Mouse (Mus musculus) spleen, postnatal 36 days (tissue): ENCODE measurements around the gene 2010111I01Rik.
"Not testable (repeated sequence)": the region's sequence is repeated elsewhere in the genome, so short reads cannot be mapped to it uniquely, and the experiment has no call there.

Source experiments
- DNase-seq, 2 experiments: peaks; one replicate each; pipeline ENCODE4 v3.0.0; 2022; ENCODE audit warnings: low spot score in 2 of 2, mixed read lengths in 1 of 2

2010111I01Rik gene

DNA sequence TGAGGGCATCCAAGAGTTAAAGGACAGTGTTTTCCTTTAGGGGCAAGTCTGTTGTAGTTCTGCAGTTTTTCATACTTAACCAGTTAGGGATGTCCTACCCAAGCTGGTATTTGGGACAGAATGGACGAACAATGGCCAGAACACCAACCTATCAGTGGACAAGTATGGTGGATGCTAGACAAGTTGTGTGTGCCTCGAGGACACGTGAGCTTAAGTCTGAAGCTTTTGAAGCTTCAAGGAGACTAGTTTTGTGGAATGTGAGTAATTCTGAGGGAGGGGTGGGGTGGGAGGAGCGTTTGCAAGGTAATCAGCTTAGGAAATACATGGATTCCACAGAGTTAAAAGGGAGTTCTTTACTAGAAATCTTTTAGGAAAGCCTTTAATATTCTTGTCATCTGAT lies 115.5 kb downstream of the 2010111I01Rik start:
- DNase-seq = no peak

DNA sequence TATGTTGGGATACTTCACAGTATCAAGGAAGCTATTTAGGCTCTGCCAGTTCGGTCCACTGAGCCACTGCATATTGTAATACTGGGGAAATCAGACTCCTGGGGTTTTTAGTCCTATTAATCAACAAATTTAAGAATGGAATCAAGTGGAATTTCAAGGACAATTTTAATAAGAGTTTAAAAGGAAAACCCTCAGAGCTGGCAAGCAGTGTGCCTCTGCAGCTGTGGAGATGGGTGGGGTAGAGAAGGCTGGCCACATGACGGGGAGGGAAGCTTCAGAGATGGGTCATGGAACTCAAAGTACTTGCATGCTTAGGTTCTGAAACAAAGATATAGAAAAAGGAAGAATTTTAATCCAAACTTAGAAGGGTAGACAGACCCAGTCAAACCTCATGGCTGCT lies 116.1 kb downstream of the 2010111I01Rik start:
- DNase-seq = no peak

DNA sequence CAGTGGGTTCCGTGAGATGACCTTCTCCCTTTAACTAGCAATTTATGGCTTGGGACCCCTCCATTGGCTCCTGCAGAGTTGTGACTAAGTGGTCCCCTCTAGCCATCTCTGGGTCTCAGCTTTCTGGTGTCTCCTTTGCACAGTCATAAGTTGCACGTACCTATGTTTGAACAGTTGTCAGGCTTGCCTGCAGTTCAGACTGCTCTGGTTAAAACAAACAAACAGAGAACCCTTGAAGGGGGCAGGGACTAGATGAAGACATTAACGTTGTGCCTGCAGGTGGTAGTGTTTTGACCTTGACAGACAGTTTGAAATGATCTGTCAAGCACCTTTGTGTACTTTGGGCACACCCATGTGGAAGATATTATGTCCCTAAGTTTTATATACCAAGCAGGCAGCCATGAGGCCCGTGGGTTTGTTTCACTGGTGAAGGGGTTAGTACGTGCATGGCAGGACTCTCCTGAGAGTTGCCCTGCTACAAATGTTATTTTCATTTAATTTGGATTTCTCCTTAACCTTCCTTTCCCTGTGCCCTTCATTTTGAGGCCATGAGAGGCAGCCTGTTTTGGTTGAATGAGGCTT lies 118.0 kb downstream of the 2010111I01Rik start:
- DNase-seq = no peak

DNA sequence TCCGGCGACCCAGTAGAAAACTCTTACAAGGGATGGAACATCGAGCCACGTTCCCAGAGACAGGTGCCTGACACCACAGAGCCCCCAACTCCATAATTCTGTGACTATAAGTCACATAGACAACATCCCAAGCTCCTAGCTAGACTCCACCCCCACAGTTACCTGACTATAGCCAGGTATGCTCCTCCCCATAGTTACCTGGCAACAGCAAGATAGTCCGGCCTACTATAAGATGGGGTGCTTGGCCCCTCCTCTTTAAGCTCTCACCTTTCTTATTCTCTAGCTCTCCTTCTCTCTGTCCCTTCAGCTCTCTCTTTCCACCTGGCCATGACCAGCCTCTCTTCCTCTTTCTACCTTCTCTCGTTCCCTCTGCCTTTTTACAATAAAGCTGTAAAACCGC lies 118.4 kb downstream of the 2010111I01Rik start:
- DNase-seq = not testable (repeated sequence)

DNA sequence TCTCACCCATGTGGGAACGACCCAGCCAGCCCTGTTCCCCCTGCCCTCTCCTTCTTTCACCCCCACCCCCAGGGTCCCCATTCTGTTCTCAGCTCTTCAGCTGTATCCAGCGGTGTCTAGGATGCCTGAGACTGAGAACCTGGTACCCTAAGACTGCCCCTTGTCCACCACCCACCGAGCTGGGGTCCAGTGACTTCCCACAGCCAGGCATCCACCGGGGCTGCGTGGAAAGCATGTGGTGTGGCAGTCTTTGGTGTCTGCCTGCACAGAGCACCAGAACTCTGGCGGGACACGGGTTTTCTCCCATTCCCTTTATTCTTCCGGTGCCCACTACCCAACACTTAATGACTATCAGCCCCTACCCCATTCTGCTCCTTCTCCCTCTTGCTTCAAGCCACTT lies 119.0 kb downstream of the 2010111I01Rik start:
- no peak for DNase-seq

DNA sequence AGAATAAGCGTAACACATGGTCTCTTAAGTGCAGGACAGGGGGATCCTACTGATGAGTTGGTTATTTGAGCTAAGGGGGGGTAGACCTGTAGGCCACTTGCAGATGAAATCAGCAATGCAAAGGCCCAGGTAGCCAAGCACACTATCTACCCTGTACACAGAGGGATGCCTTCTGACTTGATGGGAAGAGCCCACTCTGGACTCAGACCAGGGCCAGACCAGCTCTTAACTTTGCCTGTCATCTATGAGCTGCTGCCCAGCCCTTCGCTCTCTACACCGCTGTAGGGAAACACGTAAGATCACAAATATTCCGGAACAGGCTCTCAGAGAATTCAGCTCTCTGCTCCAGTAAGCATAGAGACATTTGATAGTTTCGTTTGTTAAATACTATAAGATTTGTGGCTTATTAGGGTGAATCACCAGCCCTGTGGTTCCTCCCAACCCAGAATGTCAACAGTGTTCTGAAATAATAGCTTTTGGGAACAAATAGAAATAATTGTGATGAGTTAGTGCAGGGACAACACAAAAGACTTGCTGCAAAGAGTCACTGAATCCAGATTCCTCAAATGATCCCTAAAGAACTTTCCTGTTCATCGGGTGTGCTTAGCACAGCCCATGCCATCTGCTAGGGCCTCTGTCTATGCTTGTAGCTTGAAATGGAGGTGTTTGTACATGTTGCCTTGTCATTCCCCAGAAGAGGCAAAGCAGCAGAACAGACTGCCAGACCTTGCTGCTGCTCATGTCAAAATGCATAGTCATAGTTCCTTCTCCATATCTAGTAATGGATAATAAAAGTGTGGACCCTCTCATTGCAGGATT lies 123.4 kb downstream of the 2010111I01Rik start:
- DNase-seq = no peak

DNA sequence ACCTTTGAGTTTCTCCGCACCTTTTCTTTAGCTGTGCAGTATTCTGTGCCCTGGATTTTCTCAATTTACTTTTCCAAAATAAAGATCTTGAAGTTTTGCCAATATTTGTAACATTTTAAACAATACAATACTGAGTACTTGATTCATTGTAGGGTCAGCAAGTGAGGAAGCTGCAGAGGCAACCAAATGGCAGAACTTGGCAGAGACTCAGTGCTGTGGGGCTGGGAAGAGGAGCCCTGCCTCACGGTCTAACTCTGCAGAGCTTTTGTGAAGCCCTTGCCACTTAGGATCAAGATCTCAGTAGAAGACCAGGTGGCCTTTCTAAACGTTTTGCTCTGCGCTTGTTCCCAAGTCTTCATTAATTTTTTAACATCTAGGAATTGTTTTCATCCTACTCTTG lies 124.8 kb downstream of the 2010111I01Rik start:
- no peak for DNase-seq

DNA sequence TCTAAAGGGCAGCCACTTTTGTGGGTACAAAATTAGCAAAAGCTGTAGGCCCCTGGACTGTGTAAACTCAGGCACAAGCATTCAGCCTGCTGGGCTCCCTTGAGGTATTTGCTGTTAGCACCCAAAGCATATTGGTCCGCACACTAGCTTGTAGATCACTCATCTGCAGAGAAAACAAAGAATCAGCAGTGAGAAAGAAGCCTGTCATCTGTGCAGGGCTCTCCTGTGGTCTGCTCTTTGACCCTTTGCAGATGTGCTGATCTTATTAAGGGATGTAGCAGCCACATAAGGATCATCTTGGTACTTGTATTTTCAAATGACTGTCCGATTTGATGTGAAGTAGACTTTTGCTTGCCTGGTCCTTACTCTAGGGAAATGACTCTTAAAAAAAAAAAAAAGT lies 126.6 kb downstream of the 2010111I01Rik start:
- DNase-seq = no peak

DNA sequence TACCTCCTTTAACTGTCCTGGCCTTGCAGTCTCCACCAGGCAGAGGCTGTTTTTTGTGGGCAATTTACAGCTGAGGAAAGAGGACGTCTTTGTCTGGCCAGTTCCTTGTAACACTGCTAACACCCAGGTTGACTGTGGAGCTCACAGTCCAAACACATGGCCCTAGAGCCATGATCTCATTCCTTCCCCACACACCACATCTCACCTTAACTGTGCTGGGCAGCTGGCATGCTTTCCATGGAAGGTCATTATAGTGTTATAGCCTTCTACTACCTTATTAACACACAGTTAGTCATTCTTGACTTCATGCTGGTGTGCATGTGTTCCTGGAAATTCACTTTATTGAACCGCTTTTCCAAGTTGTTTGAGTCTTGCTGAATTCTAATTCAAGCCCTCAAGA lies 127.6 kb downstream of the 2010111I01Rik start:
- DNase-seq = no peak

DNA sequence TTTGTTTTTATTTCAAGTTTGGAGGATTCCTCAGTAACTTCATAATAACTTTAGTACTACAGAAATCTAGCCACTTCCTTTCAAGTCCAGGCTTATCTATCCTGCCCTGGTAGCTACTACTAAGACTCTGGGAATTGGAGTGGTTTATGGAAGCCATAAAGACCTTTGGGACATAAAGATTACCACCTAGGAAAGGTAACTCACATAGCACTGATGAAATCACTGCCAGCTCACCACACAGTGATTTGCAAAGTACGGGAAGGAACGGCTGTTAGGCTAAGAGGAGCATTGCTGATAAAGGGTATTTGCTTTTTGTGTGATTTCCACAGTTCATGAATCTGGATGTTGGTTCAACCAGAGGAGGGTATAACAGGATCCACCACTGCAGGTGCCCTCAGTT lies 128.2 kb downstream of the 2010111I01Rik start:
- DNase-seq = no peak

DNA sequence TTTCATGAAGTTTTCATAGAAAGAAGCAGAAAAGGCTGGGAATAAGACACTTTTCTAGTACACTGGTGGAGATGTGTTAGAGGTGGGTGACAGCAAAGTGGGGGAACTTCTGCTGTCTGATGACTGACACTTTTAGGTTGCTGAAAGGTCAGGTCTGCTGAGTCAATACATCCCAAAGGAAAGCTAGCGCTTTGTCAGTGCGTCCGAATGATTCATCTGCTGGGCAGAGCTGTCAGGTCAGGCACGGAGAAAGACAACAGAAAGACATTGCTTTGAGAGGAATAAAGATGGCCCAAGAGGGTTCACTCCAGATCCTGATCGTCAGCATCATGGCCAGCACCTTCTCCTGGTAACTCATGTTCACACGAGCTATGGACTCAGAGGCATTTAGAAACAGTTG lies 128.9 kb downstream of the 2010111I01Rik start:
- DNase-seq = no peak

DNA sequence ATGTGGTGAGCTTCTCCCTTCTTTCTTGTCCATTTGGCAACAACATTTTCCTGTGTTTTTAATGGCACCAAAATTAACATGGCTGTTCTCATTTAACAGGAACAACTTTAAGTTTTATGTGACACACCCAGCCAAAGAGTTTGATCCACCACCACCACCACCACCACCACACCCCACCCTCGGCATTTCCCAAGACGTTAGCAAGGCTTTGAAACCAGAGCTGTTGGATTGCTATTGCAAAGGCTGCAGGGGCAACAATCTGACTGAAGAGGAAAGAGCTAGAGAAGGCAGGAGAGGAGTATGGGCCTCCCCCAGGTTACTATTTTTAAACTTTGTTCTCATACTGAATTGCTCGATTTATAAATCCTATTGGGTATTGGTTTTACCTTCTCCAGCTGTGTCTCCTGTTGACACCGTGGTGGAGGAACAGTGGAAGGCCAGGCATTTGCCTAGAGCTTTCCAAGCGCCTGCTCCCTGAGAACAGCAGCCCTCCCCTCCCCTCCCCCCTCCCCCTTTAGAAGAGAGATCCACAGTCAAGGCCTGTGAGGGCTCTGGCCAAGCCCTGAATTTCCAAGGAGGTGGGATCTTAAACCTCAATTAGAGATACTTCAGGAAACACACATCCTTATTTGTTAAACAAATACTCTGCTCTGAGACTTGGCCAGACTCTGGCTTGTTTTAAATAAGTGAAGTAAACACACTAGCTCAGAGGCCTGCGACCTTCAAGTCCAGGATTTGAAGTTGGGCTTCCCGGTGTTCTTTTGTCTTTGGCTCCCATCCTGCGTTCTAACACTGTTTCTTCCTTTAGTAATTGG lies 129.8 kb downstream of the 2010111I01Rik start:
- DNase-seq = no peak

DNA sequence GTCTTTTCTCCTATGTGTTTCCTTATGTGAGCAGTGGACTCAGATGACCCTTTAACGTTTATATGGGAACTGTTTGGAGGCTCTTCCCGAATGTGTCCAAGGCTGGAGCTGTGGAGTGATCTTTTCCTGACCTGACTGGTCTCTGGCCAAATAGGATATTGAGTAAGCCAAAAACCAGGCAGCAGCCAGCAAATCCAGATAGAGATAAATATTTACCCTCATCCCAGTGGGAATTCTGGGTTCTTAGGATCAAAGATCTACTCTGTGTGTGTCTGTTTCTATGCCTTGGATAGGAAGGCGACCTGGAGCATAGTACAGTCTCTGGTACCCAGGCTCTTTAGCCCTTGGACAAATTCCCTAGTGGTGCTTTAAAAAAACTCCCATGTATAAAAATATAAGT lies 132.1 kb downstream of the 2010111I01Rik start:
- DNase-seq = peak in 1 of 2 experiments; percentile 10

DNA sequence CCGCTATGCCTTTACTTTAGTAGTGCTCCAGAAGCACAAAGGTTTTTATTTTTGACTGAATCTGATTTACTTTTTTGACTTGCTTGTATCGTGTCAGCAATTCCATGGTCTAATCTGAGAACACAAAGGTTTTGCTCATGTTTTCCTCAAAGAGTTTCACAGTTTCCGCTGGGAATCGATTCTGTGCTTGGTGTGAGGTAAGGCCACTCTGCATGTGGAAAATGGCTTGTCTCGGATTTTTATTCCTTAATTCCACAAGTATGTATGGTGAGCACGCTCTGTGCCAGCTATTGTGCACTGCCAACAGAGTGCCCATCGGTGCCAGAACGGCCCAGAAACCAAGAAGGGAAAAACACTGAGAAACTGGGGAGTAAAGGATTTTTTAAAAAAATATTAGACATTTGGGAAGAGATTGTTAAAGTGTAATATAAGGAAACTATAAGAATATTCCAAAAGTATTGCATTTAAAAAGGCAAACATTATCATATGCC lies 132.8 kb downstream of the 2010111I01Rik start:
- no peak for DNase-seq

DNA sequence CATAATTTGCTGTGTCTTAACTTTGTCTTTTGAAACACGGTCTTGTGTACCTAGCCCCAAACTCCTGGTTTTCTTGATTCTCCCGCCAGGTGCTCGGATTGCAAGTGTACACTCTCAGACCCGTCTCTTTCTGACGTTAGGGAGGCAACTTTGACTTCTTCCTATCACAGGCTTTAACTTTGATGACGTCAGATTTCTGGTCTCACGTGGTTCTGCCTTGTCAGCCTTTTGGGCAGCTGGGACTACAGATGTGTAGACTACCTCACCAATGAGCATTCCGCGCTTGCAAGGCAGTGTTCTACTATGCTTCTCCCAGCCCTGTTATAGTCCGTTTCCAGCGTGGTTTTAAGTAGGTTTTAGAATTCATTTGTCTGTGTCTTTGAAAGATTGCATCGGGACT lies 137.1 kb downstream of the 2010111I01Rik start:
- DNase-seq = no peak

DNA sequence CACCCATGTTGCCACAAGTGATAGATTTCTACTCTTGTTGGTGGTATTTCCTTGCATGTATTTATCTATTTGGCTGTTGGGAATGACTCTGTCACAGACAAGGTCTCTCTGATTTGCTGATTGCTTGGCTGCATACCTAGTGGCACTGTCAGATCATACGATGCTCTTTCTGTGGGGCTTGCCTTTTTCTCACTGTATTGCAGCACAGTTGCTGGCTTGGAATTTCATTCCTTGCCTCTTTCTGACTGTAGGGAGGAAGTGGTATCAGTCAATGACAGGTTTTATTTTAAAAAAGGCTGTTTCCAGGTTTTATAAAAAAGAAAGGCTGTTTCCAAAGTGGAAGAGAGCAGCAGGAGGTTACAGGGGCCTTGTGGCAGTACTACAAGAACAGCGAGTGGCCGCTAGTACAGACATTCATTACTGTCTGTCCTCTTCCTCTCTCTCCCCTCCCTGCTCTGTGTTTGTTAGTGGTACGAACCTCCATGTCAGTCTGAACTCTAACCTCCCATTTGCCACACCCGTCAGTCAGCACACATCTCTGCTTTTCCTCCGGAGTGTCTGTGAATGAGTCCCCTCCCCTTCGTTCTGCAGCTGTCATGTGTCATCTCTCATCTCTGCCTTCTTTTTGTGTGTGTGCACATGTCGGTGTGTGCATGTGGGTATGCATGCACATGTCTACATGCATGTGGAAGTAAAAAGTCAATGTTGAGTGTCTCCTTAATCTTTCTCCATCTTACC lies 138.3 kb downstream of the 2010111I01Rik start:
- no peak for DNase-seq

DNA sequence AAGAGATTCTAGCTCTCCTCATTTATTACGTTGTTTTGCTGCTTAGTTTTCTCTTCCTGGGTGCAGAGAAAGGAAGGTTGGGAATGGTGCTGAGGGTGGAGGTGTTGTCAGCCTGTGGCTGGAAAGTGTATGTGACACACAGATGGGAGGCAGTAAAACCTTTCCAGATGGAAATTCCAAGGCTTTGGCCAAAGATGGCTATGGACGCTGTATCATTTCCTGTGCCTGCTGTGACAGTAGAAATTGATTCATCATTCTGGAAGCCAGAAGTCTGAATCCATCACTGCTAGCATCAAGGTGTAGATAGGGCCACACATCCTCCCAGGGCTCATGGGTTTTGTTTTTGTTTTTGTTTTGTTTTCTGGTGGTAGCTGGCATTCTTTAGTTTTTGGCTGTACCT lies 141.9 kb downstream of the 2010111I01Rik start:
- DNase-seq = no peak

DNA sequence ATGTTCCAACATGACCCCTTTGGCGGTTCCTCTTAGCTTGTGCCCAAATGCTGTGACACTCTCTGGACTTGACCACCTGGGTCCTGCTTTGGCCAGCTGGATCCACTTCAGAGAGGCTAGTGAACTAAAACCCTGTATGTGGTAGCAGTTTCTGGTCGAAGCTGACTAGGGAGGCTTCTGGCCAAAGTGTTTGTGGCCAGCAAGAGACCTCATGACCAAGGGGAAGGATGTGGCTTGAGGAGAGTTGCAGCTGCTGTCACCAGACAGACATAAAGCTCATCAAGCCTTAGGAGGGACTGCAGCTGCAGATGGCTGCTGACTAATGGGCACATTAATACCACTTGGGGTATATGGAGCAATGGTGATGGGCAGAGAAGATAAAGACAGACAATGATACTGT lies 143.9 kb downstream of the 2010111I01Rik start:
- peak; percentile 3 to 15 for DNase-seq

DNA sequence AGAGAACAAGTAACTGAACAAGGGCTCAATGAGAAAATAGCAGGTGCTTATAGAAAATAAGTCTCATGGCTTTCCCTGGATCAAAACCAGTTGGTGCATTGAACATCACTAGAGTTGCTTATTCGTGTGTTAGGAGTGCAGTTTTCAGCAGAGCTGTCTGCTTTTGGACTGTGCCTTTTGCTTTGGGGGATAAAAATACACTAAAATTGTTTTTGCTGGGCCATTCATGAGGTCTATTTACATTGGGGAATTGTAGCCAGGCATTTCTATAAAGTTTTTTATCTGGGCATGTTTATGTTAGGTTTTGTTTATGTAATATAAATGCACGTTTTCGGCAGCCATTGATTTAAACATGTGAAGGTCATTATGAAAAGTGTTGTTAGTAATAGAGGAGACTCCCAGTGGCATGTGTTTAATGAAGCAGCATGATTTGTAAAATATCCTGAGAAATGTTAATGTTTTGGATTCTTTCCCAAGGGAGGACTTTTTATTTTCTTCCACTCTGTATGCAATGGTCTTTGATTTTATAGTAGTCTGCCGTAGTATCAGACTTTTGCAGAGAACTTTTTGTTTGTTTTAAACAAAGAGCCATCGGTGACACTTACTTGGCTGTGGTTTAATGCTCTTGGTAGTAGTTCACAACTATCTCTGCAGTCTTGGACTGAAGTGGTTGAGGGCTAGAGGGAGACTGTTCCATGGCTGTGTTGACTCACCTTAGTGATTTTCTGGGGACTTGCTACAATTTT lies 146.8 kb downstream of the 2010111I01Rik start:
- DNase-seq = no peak

DNA sequence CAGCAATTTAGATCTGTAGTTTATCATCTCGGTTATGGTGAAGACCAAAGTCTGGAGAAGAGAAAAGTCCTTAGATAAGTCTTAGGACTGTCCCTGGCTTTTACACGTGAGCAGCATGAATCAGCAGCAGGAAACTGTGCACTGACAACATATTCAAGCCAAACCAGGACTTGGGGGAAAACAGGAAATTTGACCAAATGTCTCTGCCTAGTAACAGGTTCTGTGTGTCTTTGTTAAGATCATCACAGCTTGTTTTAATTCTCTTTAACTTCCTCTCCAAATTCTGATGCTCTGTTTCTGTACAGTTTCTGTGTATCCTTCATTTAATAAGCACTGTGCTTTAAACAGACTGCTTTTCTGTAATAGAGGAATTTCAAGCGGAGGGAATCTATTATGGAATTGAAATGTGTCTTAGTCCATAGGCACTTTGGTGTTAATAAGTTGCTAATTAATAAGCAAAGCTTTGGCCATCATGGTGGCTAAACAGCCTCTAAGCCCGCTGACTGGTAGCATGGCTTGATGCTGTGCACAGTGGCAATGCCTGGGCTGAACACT lies 147.4 kb downstream of the 2010111I01Rik start:
- DNase-seq = no peak
